Mouse (Mus musculus) heart, adult 9 months (tissue): ENCODE data around the gene Nlrx1.

Experiments used
- DNase-seq, 2 experiments: peaks; one replicate each; pipeline ENCODE4 v3.0.0; 2022; ENCODE audit warnings: low spot score in 2 of 2

The Nlrx1 gene

GRCm38 (mm10) chr9:44236601-44237000 lies 31.8 kb downstream of the Nlrx1 start:
- DNase-seq, result no peak

GRCm38 (mm10) chr9:44234479-44235427 lies 33.6 kb downstream of the Nlrx1 start:
- peak; percentile 54 to 65 for DNase-seq

GRCm38 (mm10) chr9:44233802-44234478 lies 34.5 kb downstream of the Nlrx1 start, which contains the start of gene Cbl:
TSS of gene Cbl (minus strand) at chr9:44234049.
- peak; percentile 99 for DNase-seq

- peak in 1 of 2 experiments; percentile 16 for DNase-seq
Measured at GRCm38 (mm10) chr9:44233021-44233801, 35.2 kb downstream of the Nlrx1 start.

- no peak for DNase-seq
Measured at GRCm38 (mm10) chr9:44231609-44232008, 36.8 kb downstream of the Nlrx1 start.

GRCm38 (mm10) chr9:44225993-44226392 lies 42.4 kb downstream of the Nlrx1 start:
- DNase-seq, result no peak

GRCm38 (mm10) chr9:44213538-44213937 lies 54.9 kb downstream of the Nlrx1 start:
- DNase-seq, result peak in 1 of 2 experiments; percentile 23

GRCm38 (mm10) chr9:44212406-44212805 lies 56.0 kb downstream of the Nlrx1 start:
- no peak for DNase-seq

GRCm38 (mm10) chr9:44209416-44209815 lies 59.0 kb downstream of the Nlrx1 start:
- DNase-seq, result no peak

GRCm38 (mm10) chr9:44207840-44208239 lies 60.6 kb downstream of the Nlrx1 start:
- no peak for DNase-seq
